Mouse (Mus musculus): ENCODE measurements at regions not wholly inside any gene's neighbourhood (a gene's known extent, or its start where the extent isn't known, plus 50 kb on each side); places are given as distances from the start of the nearest gene placed in this dataset.

DNA sequence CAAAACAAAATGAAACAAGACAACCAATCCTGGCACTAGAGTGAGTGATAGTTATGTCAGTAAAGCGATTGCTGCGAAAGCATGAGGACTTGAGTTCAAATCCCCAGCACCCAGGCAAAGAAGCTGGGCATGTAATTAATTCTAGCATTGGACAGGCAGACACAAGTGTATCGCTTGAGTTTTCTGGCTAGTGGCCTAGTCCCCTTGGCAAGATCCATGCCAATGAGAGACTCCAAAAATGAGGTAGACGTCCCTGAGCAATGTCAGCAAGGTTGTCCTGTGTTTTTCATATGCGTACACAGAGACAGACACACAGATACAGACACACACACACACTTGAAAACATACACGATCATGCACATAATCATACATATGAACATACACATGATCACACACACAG, 237.3 kb downstream of the Fgf9 start:
- TF ChIP-seq CTCF (IDR thresholded peaks at IDR 0.05; ENCODE audit: borderline replicate concordance, insufficient read depth, low read depth, low read length) (no peak), POLR2A (IDR thresholded peaks at IDR 0.05; ENCODE audit: borderline replicate concordance, insufficient read depth, low read length) (no peak)
